Mouse (Mus musculus) spleen, embryonic (tissue): ENCODE data around the gene Atp2c2.

ENCODE experiments used
- CTCF ChIA-PET: fragments of 350-600 bp; sonication (Branson Sonifier 250); formaldehyde crosslinking; loops from one replicate; lab custom pipeline; 2022; lab: Charles Lee

The Atp2c2 gene

GRCm38 (mm10) chr8:119699549-119700134 lies at the start of gene Atp2c2:
Gene Atp2c2, plus strand, starts transcription at chr8:119700009.
- CTCF ChIA-PET, result interaction anchor here (2.4 kb wide), 1 partner anchor 79 kb away, joined by 8 read pairs; the partner anchor contains the start of gene Tldc1

DNA sequence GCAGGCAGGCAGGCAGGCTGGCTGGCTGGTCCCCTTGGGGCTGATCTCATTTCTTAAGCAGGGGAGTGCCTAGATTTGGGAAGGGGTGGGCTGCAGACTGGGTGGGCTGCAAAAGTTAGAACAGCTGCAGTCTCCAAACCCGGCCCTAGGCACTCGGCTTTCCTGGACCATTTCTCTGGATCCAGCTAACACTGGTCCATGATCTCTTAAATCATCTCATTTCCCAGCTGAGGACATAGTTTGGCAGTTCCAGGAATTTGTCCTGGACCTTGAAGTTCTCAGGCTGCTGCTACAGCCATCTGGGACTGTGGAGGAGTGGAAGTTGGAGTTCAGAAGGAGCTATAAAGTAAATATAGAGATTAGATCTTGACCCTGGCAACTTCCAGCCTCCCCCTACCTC lies 48.5 kb upstream of the Atp2c2 start:
- CTCF ChIA-PET, result no interaction called here

DNA sequence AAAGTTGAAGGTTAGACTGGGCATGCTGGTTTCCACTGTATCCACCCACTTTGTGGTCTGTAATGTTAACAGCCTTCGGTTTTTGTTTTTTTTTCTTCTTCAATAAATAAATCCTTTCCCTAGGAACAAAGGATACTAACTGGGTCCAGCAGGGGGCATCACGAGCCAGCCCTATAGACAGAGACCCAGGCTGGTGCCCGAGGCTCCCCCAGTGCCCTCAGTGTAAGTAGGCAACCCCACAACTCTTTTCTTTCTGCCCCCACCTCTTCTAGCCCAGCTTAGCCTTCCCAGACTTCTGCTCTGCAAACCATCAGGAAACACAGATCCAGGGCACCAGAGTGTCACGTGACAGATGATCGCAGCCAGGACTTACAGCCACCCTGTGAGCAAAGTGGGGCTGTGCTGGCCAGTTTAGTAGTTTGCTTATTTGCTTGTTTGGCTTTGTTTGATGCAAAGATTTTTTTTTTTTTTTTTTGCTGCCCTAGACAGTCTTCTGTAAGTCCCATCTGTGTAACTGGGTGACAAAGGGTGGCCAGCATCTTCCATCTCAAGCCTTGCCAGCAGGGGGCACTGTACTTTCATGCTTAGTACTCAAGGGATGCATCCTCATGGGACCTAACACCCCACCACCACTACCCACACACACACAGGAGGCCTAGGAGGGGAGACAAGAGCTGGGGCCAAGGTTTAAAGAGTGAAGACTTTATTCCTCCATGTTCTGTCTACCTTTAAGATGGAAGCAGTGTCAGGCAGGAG lies 42.9 kb upstream of the Atp2c2 start:
- CTCF ChIA-PET, result no interaction called here

- CTCF ChIA-PET, result interaction anchor here (0.5 kb wide), 1 partner anchor 180 kb away, joined by 3 read pairs; no protein-coding TSS in a partner anchor
Measured at GRCm38 (mm10) chr8:119661081-119661480, 38.7 kb upstream of the Atp2c2 start.

- CTCF ChIA-PET, result no interaction called here
Measured at GRCm38 (mm10) chr8:119661892-119662291, 37.9 kb upstream of the Atp2c2 start.

DNA sequence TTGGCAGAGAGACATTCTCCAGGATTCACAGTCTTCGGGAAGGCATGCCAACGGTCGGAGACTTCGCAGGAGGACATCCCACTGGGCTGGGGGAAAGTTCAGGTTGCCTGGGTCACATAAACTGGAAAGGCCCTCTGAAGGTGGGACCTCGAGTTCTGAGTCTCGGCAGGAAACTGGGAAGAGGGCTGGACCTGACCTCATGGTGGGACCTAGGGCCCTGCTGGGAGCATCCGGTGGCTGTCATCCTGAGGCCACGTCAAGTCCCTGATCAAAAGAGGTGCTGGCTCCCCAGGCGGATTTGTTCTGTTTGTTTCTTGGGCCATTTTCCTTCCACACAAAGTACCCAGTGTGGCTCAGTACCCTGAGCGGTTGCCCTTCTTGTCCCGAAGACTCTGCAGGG lies 36.4 kb upstream of the Atp2c2 start:
- CTCF ChIA-PET, result no interaction called here

DNA sequence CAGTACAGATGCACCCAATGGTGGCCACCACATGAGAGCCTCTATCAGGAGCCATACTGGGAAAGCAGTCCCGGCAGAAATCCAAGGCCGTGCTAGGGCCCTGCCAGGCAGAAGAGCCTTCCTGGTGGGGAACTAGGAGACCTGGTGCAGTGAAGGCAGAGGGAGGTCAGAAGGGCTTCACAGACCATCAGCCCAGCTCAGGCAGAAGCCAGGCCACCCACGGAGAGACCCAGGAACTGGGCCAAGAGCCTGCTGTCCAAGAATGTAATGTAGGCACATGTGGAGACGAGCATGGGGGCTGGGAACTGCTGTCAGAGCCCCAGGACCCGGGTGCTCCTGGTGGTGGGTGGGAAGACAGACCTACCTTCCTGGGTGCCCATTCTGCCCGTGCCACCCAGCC lies 34.5 kb upstream of the Atp2c2 start:
- CTCF ChIA-PET, result no interaction called here

DNA sequence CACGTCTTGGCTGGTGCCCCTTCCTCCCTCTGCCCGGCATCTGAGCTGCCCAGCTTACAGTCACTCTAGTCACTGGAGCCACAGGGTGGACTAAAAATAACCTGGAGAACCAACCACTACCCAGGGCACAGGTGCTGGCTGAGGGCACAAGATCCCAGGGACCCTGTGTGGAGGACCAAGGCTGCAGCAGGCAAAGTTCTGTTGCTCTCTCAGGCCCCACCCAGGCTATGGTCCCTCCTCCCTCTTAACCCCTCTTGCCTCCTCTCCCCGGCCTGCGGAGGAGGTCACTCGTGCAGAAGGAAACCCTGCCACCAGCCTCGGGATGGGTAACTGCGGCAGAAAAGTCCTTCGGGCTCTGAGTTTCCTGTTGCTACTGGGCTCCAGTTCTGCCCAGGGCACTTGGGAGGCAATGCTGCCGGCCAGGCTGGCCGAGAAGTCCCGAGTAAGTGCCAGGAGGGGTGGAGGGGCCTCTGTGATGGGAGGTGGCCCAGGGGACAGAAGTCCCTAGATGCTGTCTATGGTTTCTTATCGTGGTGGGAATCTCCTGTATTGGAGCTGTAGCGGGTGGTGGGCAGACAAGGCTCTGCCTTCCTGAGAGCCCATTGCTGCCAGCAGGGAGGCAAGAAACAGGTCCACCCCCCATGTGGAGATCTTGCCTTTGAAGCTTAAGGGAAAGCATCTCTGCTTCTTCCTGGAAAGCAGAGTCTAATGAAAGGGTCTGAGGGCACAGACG lies 33.4 kb upstream of the Atp2c2 start, which contains the start of gene Wfdc1:
TSS of gene Wfdc1 (plus strand) at position 147 of the 733 bp plus-strand sequence.
- CTCF ChIA-PET, result no interaction called here

DNA sequence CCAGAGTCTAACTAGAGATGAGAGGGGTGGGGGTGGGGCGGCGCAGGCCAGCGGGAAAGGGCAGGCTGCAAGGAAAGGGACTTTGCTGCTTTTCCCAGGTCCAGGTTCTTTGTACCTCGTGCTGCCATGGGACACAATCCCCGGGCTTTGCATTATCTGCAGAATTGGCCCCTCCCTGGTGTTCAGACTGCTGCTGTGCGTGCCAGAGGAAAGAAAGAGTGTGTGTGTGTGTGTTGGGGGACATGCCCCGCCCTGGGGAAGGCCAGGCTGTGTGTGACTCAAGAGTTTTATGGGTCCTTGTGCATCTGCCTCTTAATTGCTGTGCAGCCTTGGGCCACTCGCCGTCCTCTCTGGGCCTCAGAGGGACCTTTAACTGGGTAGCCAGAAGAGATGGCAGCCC lies 31.4 kb upstream of the Atp2c2 start:
- CTCF ChIA-PET, result no interaction called here

DNA sequence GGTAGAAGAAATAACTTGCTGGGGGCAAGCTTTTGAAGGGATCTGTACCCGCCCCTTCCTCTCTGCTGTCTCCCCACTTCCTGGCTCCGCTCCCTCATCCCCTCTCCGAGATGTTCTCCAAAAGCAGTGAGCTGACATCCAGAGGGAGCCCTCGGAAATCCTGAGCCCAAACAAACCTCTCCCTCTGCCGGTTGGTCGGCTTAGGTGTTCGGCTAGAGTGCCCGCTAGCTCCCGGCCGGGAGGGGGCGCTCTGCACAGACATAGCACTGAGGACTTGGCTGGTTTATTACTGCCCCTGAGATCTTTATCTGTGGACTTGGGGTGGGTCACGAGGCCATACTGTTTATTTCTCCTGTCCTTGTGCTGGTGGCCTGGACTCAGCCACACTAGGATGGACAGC lies 30.5 kb upstream of the Atp2c2 start:
- CTCF ChIA-PET, result interaction anchor here (0.7 kb wide), 1 partner anchor 20 kb away, joined by 4 read pairs; no protein-coding TSS in a partner anchor

- CTCF ChIA-PET, result no interaction called here
Measured at GRCm38 (mm10) chr8:119670419-119671091, 29.3 kb upstream of the Atp2c2 start.

DNA sequence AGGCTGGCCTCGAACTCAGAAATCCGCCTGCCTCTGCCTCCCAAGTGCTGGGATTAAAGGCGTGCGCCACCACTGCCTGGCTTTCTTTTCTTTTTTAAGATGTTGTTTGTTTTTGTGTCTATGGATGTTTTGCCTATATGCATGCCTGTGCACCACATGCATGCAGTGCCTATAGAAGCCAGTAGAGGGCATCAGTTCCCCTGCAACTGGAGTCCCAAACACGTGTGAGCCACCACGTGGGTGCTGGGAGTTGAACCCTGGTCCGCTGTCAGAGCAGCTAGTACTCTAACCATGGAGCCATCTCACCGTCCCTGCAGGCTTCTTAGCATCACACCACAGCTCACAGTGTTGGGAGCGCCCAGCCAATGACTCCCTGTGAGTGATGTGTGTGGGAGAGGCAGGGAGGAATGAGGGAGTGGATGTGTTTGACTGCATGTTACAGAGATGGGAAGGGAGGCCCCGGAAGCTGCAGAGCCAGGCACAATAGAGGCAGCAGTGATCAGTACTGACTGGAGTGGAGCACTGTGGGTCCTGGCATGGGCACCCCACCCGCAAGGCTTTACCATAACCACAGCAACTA lies 25.7 kb upstream of the Atp2c2 start:
- CTCF ChIA-PET, result no interaction called here

DNA sequence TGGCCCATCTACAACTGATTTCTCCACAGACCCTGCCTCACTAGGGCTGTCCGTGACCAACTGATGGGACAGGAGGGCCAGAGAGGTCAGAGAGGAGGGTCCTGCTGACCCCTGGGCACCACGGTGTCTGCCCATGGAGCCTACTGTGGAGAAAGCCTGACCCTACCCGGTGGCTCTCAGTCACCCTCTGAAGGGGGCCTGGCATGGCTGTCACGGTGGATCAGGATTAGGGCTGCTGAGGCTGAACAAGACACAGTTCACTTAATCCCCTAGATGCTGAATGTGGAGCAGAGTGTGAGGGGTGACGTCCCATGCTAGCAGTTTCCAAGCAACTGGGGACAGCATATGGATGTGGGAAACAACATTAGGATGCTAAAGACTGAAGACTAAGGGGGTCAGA lies 24.4 kb upstream of the Atp2c2 start:
- CTCF ChIA-PET, result no interaction called here

GRCm38 (mm10) chr8:119676389-119676788 lies 23.4 kb upstream of the Atp2c2 start:
- CTCF ChIA-PET, result interaction anchor here (0.7 kb wide), 1 partner anchor 26 kb away, joined by 3 read pairs; no protein-coding TSS in a partner anchor

DNA sequence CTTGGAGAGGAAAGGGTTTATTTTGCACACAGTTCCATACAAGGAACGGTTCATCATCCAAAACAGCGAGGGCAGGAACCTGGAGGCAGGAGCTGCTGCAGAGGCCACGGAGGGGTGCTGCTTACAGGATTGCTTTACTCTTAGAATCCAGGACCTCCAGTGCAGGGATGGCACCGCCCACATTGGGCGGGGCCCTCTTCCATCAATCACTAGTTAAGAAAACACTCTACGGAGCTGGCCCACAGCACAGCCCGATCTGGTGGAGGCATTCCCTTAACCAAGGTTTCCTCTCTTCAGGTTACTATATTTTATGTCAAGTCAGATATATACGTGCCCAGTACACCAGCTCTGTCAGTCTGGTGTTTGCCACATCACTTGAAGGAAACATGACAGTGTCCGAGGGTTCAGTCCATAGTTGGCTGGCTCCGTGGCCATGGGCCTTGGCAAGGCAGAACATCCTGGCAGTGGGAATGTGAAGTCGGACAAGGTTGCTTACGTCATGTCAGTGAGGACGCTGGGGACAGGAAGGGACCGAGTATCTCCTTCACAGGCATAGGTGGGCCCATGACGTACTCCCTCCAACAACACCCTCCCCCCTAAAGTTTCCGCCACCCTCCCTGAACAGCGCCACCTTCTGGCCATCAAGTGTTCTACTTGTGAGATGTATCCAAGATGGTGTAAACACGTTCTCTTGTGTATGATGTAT lies 21.5 kb upstream of the Atp2c2 start:
- CTCF ChIA-PET, result interaction anchor here (0.7 kb wide), 1 partner anchor 58 kb away, joined by 3 read pairs; no protein-coding TSS in a partner anchor

- CTCF ChIA-PET, result interaction anchor here (0.6 kb wide), 1 partner anchor 55 kb away, joined by 8 read pairs; no protein-coding TSS in a partner anchor
Measured at GRCm38 (mm10) chr8:119679184-119679583, 20.6 kb upstream of the Atp2c2 start.

DNA sequence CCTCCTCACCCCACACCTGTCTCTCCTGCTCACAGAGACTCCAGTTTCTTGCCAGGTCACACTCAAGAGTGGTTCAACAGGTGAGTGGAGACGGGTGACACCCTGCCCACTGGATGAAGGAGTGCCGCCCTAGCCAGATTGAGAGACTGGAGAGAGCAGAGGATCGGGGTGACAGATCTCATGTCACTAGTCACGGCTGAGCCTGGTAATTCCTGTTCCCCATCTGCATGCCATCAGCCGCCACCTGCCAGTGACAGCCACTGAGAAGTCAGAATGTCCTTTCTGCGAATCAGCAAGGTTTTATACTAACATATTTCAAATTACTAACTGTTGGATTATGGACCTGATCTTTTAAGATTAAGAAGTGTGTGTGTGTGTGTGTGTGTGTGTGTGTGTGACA lies 9.2 kb upstream of the Atp2c2 start:
- CTCF ChIA-PET, result no interaction called here

GRCm38 (mm10) chr8:119691989-119692388 lies 7.8 kb upstream of the Atp2c2 start:
- CTCF ChIA-PET, result interaction anchor here (0.5 kb wide), 1 partner anchor 39 kb away, joined by 5 read pairs; no protein-coding TSS in a partner anchor

- CTCF ChIA-PET, result interaction anchor here (0.7 kb wide), 1 partner anchor 31 kb away, joined by 13 read pairs; no protein-coding TSS in a partner anchor
Measured at GRCm38 (mm10) chr8:119694696-119695095, 5.1 kb upstream of the Atp2c2 start.

- CTCF ChIA-PET, result interaction anchor here (0.5 to 0.7 kb wide), 2 partner anchors 145 to 274 kb away, joined by 3 to 4 read pairs; no protein-coding TSS in a partner anchor
Measured at GRCm38 (mm10) chr8:119697163-119697562, 2.6 kb upstream of the Atp2c2 start.
